Mouse (Mus musculus) heart, postnatal 0 days (tissue): ENCODE results near the gene Pcsk7.

ENCODE experiments used
- CTCF ChIP-seq: IDR thresholded peaks from 2 replicates; pipeline ENCODE4 v1.5.1; 2016; ENCODE audit warnings: antibody characterized with exemption, control low read depth, low read depth
- EP300 ChIP-seq: IDR thresholded peaks from 2 replicates; pipeline ENCODE4 v1.6.1; 2016; ENCODE audit warnings: antibody characterized with exemption, low read depth

- TF ChIP-seq CTCF: no peak
- no peak for TF ChIP-seq EP300
These were observed 48.2 kb downstream of the Pcsk7 start for GRCm38 (mm10) chr9:45954294-45955106.
